Mouse (Mus musculus) T-helper 1 cell (primary cell): Measurements from ENCODE around the gene Sowahc.

Source experiments
- in situ Hi-C: fragments of 300-600 bp; cut with MboI, MseI; formaldehyde crosslinking; loops from one replicate; pipeline ENCODE4 v1.15.1; 2025; ENCODE audit warnings: high pct_unique_total_duplicates

The Sowahc gene

DNA sequence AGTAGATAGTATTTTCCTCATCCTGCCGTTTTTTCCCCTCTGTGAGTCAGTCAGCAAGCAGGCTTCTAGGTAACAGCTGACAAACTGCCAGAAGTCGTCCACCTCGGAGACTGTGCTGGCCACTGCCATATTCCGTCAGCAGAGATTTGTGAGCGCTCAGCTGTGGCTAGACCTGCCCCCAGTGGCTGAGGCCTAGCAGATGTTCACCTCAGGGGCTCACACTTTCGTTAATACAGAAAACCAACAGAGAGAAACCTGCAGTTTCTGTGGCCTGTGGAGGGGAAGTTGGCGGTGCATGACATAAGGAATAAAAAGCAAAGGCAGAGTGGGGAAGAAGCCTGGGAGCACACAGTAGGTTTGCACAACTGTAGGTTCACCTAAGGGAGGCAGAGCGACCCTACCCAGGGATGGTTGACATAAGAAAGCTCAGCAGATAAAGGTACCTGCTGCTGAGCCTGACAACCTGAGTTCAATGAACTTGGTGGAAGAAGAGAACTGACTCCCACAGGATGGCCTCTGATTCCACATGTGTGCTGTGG, 31.9 kb downstream of the Sowahc start:
- in situ Hi-C loops: no loop called here

DNA sequence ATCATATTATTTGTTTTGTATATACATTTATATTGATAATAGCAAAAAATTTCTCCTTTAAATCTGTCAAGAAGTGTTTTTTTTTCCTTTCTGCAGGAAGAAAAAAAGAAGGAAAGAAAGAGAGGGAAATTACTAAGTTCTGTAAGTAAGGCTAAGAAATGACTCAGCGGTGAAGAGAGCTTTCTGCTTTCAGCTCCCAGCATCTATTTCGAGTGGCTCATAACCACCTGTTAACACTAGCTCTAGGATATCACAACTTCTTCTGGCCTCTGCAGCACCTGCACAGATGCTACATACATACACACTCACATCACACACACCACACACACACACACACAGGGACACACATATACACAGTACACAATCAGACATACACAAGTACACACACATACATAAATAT, 34.8 kb downstream of the Sowahc start:
- in situ Hi-C loops: no loop called here

DNA sequence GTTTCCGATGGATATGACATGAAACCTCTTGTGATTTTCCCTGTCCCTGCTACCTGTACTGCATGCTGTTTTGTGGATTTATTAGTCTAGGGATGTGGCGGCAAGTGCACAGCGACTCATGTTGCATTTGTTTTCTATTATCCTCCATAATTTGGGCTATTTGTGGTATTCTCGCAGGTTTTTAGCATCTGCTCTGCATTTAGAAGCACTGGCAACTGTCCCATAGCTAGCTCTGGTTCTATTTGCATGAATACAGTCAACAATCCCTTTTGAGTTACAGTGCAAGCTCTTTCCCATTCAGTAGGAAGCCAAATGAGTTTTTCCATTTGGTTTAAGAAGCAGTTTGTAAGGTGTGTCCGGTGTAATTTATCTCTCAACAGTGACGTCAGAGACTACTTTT, 37.8 kb downstream of the Sowahc start:
- in situ Hi-C loops: no loop called here

DNA sequence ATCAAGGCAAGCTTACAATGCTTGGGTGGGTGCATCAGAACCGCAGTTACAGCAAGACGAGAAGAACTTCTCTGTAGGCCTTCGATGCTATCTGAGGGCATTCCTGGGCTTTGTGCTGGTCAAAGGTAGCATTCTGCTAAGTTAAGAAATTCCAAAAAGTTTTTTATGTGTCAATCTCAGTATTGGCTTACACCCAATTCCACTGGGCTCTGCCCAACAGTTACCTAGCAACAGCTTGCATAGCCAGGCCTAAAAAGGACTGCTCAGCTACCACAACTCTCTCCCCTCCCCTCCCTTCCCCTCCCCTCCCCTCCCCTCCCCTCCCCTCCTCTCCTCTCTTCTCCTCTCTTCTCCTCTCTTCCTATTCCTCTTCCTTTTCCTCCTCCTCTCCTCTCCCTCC, 39.9 kb downstream of the Sowahc start:
- in situ Hi-C loops: no loop called here

DNA sequence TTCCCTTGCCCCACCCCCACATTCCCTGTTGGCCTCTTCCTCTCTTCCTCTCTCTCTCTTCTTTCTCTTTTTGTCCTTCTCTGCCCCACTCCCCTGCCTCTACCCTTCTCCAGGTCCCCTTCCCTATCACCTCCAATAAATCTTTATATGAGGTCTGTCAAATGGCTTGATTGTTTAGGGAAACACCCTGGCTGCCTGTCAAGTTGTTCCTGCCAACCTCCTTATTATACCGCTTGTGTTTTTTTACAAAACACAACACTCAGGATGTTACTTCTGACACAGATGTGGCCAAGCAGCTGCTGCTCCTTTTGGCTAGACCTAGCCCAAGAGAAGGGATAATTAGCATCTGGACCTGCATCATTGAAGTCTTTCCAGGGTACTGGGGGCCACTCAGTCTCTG, 40.3 kb downstream of the Sowahc start:
- in situ Hi-C loops: no loop called here

DNA sequence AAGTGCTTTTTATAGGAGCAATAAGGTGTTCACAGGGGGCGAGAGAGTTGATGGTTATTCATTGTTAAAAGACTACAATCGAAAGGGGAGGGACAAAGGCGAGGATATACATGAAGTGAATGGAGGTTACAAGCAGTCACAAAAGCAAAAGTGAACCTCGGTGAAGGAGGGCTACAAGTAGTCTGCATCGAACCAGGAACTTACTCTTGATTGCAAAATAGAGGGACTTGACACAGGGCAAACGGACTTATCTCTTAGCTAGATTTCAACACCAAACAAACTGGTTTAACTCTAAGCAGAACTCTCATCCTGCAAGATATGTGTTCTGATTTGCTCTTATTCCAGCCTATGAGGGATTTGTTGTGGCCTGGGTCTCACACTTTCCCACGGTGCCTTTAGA, 41.2 kb downstream of the Sowahc start:
- in situ Hi-C loops: no loop called here

DNA sequence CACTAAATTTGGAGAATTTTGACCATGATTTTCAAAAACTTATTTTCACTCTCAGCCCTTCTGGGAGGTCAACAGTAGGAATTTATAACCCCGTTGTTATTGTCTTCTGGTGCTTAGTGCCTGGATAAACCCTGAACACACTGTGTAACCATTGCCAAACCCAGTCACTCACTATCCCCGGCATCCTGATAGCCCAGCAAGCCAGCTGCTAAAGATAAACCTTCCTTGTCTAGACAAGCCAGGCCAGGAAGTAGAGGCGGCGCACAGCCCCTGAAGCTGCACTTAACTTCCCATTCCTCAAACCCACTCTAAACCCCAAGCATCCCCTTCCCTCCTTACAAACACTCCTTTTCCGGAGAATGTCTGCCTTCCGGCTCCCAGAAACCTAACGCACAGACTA, 43.3 kb downstream of the Sowahc start:
- in situ Hi-C loops: no loop called here

DNA sequence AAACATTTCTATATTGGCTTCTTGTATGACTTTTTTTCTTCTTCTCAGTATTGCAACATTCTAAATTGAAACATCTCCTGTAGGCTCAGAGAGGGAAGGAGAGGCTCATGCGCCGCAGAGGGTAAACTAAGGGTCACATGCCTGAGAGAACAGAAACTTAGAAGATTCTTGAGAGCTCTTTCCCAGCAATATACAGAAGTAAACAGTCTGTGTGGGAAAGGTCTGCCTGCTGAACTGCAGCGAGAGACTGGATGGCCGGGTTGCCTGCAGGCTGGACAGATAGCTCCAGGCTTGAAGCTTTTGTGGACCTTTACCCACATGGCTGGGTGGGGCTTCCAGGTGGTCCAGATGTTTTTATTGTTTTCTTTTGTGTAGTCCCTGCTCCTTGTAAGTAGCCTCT, 43.9 kb downstream of the Sowahc start:
- in situ Hi-C loops: no loop called here

DNA sequence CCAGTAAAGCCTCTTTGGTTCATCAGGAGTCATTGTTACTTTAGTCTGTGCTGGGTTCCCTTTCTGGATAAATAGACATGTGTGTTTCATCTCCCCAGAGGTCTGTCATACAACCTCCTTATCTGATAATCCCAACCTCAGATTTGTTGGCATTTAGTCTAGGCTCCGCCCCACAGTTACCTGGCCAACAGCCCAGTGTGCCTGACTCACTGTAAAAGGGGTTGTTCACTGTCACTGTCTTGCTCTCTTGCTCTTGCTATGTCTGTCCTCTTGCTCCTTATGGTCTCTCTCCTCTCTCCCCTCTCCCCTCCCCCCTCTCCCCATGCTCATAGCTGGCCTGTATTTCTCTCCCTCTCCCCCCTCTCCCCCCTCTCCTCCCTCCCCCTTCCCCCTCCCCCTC, 44.3 kb downstream of the Sowahc start:
- in situ Hi-C loops: no loop called here

DNA sequence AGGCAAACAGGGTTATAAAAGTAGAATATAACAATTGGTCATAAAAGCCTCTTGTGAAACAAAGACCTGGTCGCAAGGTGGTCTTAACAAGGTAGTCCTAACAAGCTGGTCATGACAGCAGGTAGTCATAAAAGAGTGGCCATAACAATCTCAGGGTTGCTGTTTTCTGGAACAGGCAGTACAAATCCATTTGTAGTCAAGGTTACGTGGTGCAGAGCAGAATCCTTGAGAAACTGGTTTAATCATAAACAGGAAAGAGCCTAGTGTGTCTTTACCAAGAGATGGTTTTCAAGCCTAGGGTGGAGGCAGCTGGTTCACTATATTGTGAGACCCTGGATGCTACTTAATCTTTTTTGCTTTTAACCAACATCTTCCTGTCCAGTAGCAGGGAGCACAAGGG, 45.5 kb downstream of the Sowahc start:
- in situ Hi-C loops: no loop called here

DNA sequence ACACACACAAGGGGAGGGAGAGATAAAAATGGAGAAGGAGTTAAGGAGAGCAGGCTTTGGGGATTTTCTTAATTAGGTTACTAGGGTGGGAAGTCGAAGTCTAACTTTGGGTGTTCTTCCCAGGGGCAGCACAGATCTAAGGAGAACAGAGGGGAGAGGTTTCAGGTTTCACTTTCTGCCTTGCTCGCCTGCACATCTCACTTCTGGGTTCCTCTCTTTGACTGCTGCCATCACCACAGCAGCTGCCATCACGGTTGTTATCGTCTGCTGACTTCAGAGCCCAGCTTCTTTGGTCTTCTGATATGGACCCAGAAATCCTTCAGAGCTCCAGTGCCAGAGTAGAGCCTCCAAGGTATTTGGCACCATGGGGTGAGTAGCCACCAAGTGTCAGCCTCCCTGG, 46.4 kb downstream of the Sowahc start:
- in situ Hi-C loops: no loop called here

DNA sequence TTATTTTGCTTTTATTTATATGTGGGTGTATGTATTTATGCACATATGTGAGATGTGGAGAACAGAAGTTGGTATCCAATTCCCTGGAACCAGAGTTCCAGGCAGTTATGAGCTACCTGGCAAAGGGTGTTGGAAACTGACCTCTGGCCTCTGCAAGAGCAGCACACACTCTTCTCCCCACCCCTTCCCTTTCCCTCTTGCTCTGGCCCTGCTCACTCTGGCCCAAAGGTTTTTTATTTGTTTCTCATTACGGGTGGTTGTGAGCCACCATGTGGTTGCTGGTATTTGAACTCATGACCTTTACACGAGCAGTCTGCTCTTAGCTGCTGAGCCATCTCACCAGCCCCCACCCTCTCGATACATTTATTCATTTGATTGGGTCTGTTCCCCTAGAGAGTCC, 47.0 kb downstream of the Sowahc start:
- in situ Hi-C loops: no loop called here

DNA sequence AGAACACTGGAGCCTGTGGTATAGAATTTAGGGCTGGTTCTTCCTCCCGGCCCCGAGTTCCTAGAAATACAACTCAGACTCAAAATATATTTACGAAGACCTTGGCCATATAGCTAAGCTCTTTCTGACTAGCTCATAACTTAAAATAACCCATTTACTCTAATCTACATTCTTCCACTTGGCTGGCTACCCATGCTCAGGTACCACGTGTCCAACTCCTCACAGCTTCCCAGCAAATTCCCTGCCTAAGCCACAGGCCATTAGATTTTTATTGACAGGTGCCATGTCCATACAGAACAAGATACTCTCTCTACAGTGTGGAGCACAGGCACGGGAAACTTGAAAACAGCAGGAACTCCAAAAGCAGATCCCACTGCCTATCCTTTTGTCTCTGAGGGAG, 54.0 kb downstream of the Sowahc start:
- in situ Hi-C loops: no loop called here
